ENCODE assay signal across 41 mouse cellular contexts in genomic region chr1:130996356-130996755, GRCm38 (mm10). TPM values are rescaled to one million over a fixed set of nuclear protein-coding genes. Genes with fewer than 3 reads are reported as not detected.
"Had no signal": no experiment of that assay in that cellular context is flagged by ENCODE, and none has a peak within 500 bp of the region (broad histone marks: within the 10 kb centered on the region; RNA-seq: fewer than 3 reads in every experiment).

No protein-coding gene starts in this region.

- H3K4me1 ChIP-seq: heart, embryonic 13.5 days; heart, embryonic 15.5 days; hindbrain, embryonic 13.5 days; hindbrain, embryonic 15.5 days; kidney, embryonic 15.5 days; limb, embryonic 12.5 days; liver, embryonic 13.5 days had no signal

- H3K27ac ChIP-seq: heart, embryonic 13.5 days; heart, embryonic 15.5 days; hindbrain, embryonic 13.5 days; hindbrain, embryonic 15.5 days; hindbrain, postnatal 0 days; kidney, embryonic 15.5 days; kidney, postnatal 0 days; limb, embryonic 12.5 days; liver, embryonic 13.5 days had no signal

- H3K4me2 ChIP-seq: heart, embryonic 11.5 days; heart, embryonic 13.5 days; heart, embryonic 15.5 days; hindbrain, embryonic 13.5 days; hindbrain, embryonic 15.5 days; kidney, embryonic 15.5 days; limb, embryonic 12.5 days; liver, embryonic 11.5 days; liver, embryonic 13.5 days had no signal

- H3K9ac ChIP-seq: heart, embryonic 13.5 days; heart, embryonic 15.5 days; hindbrain, embryonic 13.5 days; hindbrain, embryonic 15.5 days; kidney, embryonic 15.5 days; limb, embryonic 12.5 days; liver, embryonic 13.5 days had no signal

- H3K36me3 ChIP-seq: heart, embryonic 13.5 days; heart, embryonic 15.5 days; hindbrain, embryonic 13.5 days; hindbrain, embryonic 15.5 days; kidney, embryonic 15.5 days; limb, embryonic 12.5 days; liver, embryonic 13.5 days had no signal

- ATAC-seq: hindbrain, postnatal 0 days; intestine, embryonic 16.5 days had no signal

- H3K4me3 ChIP-seq: heart, embryonic 13.5 days; heart, embryonic 15.5 days; hindbrain, embryonic 13.5 days; hindbrain, embryonic 15.5 days; kidney, embryonic 15.5 days; limb, embryonic 12.5 days; liver, embryonic 13.5 days had no signal

- DNase-seq: gastrocnemius, postnatal 14 days; gastrocnemius, postnatal 36 days; heart, adult 18-20 months; heart, postnatal 14 days; heart, postnatal 36 days; kidney, adult 11 months; kidney, adult 2 months; kidney, adult 9 months; kidney, postnatal 14 days; kidney, postnatal 36 days; layer of hippocampus, adult 9-11 months; layer of hippocampus, postnatal 36 days; left cerebral cortex, postnatal 4 days; liver; liver, embryonic 13.5 days had no signal

- H3K9me3 ChIP-seq: heart, embryonic 13.5 days; heart, embryonic 15.5 days; hindbrain, embryonic 13.5 days; hindbrain, embryonic 15.5 days; kidney, embryonic 15.5 days; limb, embryonic 12.5 days; liver, embryonic 13.5 days had no signal

- H3K27me3 ChIP-seq: heart, embryonic 13.5 days; heart, embryonic 15.5 days; hindbrain, embryonic 13.5 days; hindbrain, embryonic 15.5 days; kidney, embryonic 15.5 days; limb, embryonic 12.5 days; liver, embryonic 13.5 days had no signal

RNA-seq across cellular contexts. Expression of gene Il10, which starts 23.3 kb away (rescaled TPM):
- total RNA-seq: gastrocnemius, adult 8-10 months; gastrocnemius, postnatal 14 days; gastrocnemius, postnatal 36 days; heart, adult 18-20 months; heart, postnatal 14 days; heart, postnatal 36 days; hindbrain, postnatal 0 days; layer of hippocampus, adult 18-20 months; layer of hippocampus, adult 8-10 months; layer of hippocampus, postnatal 14 days; layer of hippocampus, postnatal 36 days; left cerebral cortex, adult 18-20 months; left cerebral cortex, adult 8-10 months; left cerebral cortex, postnatal 10 days; left cerebral cortex, postnatal 25 days had no signal
- polyA plus RNA-seq: frontal cortex, adult 2 months; gonadal fat pad, adult 2 months; heart, embryonic 11.5 days; heart, embryonic 13.5 days; heart, embryonic 15.5 days; heart, postnatal 0 days; hindbrain, embryonic 11.5 days; hindbrain, embryonic 13.5 days; hindbrain, embryonic 15.5 days; hindbrain, postnatal 0 days; intestine, embryonic 14.5 days; intestine, embryonic 16.5 days; kidney, adult 2 months; kidney, embryonic 15.5 days; liver, embryonic 11.5 days; liver, embryonic 13.5 days had no signal

RNA-seq across cellular contexts. Expression of gene Il19, which starts 56.4 kb away (rescaled TPM):
- total RNA-seq: gastrocnemius, postnatal 14 days; gastrocnemius, postnatal 36 days; heart, adult 18-20 months; heart, postnatal 14 days; heart, postnatal 36 days; hematopoietic stem cell, adult 5-6 weeks; layer of hippocampus, adult 18-20 months; layer of hippocampus, adult 8-10 months; layer of hippocampus, postnatal 14 days; layer of hippocampus, postnatal 36 days; left cerebral cortex, adult 18-20 months; left cerebral cortex, adult 8-10 months; left cerebral cortex, postnatal 10 days; left cerebral cortex, postnatal 25 days; left cerebral cortex, postnatal 4 days had no signal
- polyA plus RNA-seq: frontal cortex, adult 2 months; gonadal fat pad, adult 2 months; heart, embryonic 11.5 days; heart, embryonic 13.5 days; heart, embryonic 15.5 days; heart, postnatal 0 days; hindbrain, embryonic 11.5 days; hindbrain, embryonic 13.5 days; hindbrain, embryonic 15.5 days; intestine, embryonic 14.5 days; intestine, embryonic 16.5 days; kidney, adult 2 months; kidney, postnatal 0 days; large intestine, adult 2 months; limb, embryonic 12.5 days; liver, embryonic 11.5 days; liver, embryonic 13.5 days had no signal
